Mouse (Mus musculus): ENCODE data around the gene Olfr155.

GRCm38 (mm10) chr4:43869821-43870220, 18.5 kb downstream of the Olfr155 start:
- TF ChIP-seq CTCF (conservative IDR thresholded peaks at IDR 0.05; ENCODE audit: low read length) (no peak), POU5F1 (IDR thresholded peaks at IDR 0.05; ENCODE audit: borderline replicate concordance, low read length) (no peak), NANOG (IDR thresholded peaks at IDR 0.05; ENCODE audit: borderline replicate concordance, low read length) (no peak)

All from E14TG2a.4 (cell line).